Mouse (Mus musculus) forebrain, postnatal 0 days (tissue): Measurements from ENCODE around the gene Zfp629. TPM values are rescaled to one million over a fixed set of nuclear protein-coding genes. Genes with fewer than 3 reads are reported as not detected.
"Not testable (repeated sequence)": the region's sequence is repeated elsewhere in the genome, so short reads cannot be mapped to it uniquely, and the experiment has no call there.

Experiments
- ATAC-seq: fragments of 200-750 bp; cut with Nextera tagmentation; 2 replicates; pipeline ENCODE4 v1.8.0; 2017; ENCODE audit warnings: mild to moderate bottlenecking, moderate library complexity
- DNase-seq: peaks from one replicate; pipeline ENCODE4 v3.0.0-alpha.2; 2015
- H3K27ac ChIP-seq: fragments of 300-500 bp; sonication (generic); 2 replicates; pipeline ENCODE4 v1.5.1; 2014; ENCODE audit warnings: low read depth, mild to moderate bottlenecking, antibody characterized with exemption, low read length, moderate library complexity, mixed read lengths
- H3K27me3 ChIP-seq: fragments of 300-500 bp; sonication (generic); 2 replicates; pipeline ENCODE4 v1.6.1; 2014; ENCODE audit warnings: mild to moderate bottlenecking, low read length, mixed read lengths; ENCODE audit not compliant: insufficient read depth
- H3K36me3 ChIP-seq: fragments of 300-500 bp; sonication (generic); 2 replicates; pipeline ENCODE4 v1.6.1; 2014; ENCODE audit warnings: mild to moderate bottlenecking, moderate library complexity; ENCODE audit not compliant: insufficient read depth
- H3K4me1 ChIP-seq: fragments of 300-500 bp; sonication (generic); 2 replicates; pipeline ENCODE4 v1.6.1; 2014; ENCODE audit warnings: antibody characterized with exemption; ENCODE audit not compliant: insufficient read depth
- H3K4me2 ChIP-seq: fragments of 300-500 bp; sonication (generic); 2 replicates; pipeline ENCODE4 v1.6.1; 2014; ENCODE audit warnings: low read depth, mild to moderate bottlenecking, moderate library complexity
- H3K4me3 ChIP-seq: fragments of 300-500 bp; sonication (generic); 2 replicates; pipeline ENCODE4 v1.5.1; 2014; ENCODE audit warnings: low read depth, low read length, mixed read lengths
- H3K9ac ChIP-seq: fragments of 300-500 bp; sonication (generic); 2 replicates; pipeline ENCODE4 v1.6.1; 2014; ENCODE audit warnings: mild to moderate bottlenecking
- H3K9me3 ChIP-seq: fragments of 300-500 bp; sonication (generic); 2 replicates; pipeline ENCODE4 v1.6.1; 2016; ENCODE audit warnings: low read length
- CTCF ChIP-seq: sonication (generic); IDR thresholded peaks from 2 replicates; pipeline ENCODE4 v1.5.1; 2016; ENCODE audit warnings: antibody characterized with exemption, control low read depth, low read depth
- WGBS: fragments of 180-500 bp; shearing (Covaris S2); extraction: QIAGEN DNeasy Blood & Tissue Kit; methylation state at CpG from one replicate; pipeline ENCODE4 v1.1.7; 2014; 5-methylcytosine and 5-hydroxymethylcytosine counted together
- polyA plus RNA-seq: library from polyadenylated mRNA; unstranded; fragments of >200 nt; fragmentation: Nextera tagmentation; extraction: Ambion mirVana; gene quantifications from 2 replicates; pipeline ENCODE4 v1.2.1, GENCODE M21; 2015
- total RNA-seq: library from RNA; depleted of rRNA; stranded (reverse); fragments of >200 nt; gene quantifications from 2 replicates; pipeline ENCODE4 v1.2.3, GENCODE M21; 2014

Zfp629 gene
- total and polyA plus RNA-seq, 2 experiments from 2014 or later: 9.6 to 35.7 TPM

DNA sequence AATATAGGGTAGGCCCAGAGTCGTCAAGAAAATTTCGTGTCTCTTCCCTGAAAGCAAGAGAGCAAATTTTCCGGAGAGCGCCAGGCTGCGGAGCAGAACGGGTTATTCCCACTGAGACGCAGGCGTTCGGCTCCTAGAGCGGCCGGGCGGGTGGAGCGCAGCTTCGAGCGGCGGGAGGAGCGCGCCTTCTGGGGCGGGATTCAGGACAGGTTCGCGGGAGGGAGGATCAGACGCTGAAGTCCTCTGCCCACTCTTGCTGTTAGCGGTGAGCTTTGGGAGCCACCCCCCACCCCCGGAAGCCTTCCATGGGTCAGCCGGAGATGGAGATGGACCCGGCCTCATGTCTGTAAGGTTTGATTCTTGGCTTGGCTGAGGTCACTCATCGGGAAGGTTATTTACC, 21.4 kb upstream of the Zfp629 start:
- H3K27ac ChIP-seq: no peak overlapping the region
- H3K4me3 ChIP-seq: peak overlapping the region; percentile 59
- 4% methylated on average over 27 of the region's 27 CpGs for WGBS

DNA sequence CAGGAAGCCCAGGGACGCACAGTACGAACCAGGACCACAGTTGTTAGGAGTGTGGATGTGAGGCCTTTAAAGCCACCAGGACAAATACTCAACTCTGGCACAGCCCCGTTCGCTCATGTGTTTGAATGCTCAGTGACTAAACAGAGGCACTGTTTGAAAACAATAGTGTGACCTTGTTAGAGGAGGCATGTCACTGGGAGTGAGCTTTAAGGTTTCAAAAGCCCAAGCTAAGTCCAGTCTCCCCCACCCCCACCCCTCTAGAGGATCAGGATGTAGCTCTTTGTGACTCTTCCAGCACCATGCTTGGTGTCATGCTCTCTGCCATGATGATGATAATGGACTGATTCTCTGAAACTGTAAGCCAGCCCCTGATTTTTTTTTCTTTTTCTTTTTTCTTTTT, 15.8 kb upstream of the Zfp629 start:
- no peaks in the 10 kb centered on the region for H3K4me1 ChIP-seq
- no peak overlapping the region for H3K4me3 ChIP-seq
- ATAC-seq: no peak
- no peak overlapping the region for H3K4me2 ChIP-seq
- H3K9ac ChIP-seq: no peak overlapping the region
- TF ChIP-seq CTCF: no peak
- WGBS: 49% methylated on average over 4 of the region's 4 CpGs
- H3K9me3 ChIP-seq: no peaks in the 10 kb centered on the region
- H3K27ac ChIP-seq: no peak overlapping the region
- no peaks in the 10 kb centered on the region for H3K27me3 ChIP-seq
- no peak for DNase-seq
- no peaks in the 10 kb centered on the region for H3K36me3 ChIP-seq

More for the DNA sequence above, 21.4 kb upstream of the Zfp629 start:
- H3K27me3 ChIP-seq: no peaks in the 10 kb centered on the region
- ATAC-seq (peak; percentile 95), DNase-seq (peak; percentile 88)
- 0 out of 2 replicates have a peak, but pooled peaks have one; percentile 3 for TF ChIP-seq CTCF
- no peaks in the 10 kb centered on the region for H3K36me3 ChIP-seq
- peak overlapping the region; percentile 64 for H3K4me2 ChIP-seq
- no peaks in the 10 kb centered on the region for H3K9me3 ChIP-seq
- peak overlapping the region; percentile 61 for H3K9ac ChIP-seq
- no peaks in the 10 kb centered on the region for H3K4me1 ChIP-seq

DNA sequence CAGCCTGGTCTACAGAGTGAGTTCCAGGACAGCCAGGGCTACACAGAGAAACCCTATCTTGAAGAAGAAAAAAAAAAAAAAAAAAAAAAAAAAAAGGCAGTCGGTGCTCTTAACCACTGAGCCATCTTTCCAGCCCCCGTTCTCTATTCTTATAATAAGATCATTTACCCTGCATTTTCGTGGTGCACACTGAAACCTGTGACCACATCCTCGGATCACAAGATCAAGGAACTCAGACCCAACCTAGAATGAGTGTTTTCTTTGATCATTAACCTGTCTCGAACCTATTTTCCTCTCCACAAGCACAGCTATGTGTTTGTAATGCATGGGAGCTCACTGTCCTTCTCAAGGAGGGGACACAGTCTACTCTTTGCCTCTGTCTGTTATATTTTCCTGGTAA, 13.0 kb upstream of the Zfp629 start:
- Histone ChIP-seq H3K4me3 (no peak overlapping the region), H3K4me1 (no peaks in the 10 kb centered on the region), H3K36me3 (no peaks in the 10 kb centered on the region), H3K27ac (no peak overlapping the region), H3K9ac (no peak overlapping the region), H3K27me3 (no peaks in the 10 kb centered on the region), H3K9me3 (no peaks in the 10 kb centered on the region), H3K4me2 (no peak overlapping the region)
- no peak for TF ChIP-seq CTCF
- DNase-seq (no peak), ATAC-seq (no peak)
- 86% methylated on average over 5 of the region's 5 CpGs for WGBS

DNA sequence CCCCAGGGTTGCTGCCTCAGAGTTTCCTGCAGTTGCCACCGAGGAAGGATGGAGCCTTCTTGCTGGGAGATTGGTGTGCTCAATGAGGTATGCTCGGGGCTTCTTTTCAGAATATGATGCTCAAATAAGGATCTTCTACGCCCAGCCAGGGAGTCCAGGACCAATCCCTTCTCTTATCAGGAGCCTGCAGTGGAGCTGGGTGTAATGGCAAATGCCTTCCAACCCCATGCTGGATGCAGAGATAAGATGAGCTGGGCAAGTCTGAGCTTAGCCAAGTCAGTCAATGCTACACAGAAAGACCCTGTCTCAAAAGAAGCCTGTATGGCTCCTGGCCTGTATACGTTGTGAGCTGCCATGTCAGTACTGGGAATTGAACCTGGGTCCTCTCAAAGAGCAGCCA, 10.9 kb upstream of the Zfp629 start:
- no peak for DNase-seq
- no peaks in the 10 kb centered on the region for H3K36me3 ChIP-seq
- H3K27me3 ChIP-seq: no peaks in the 10 kb centered on the region
- H3K9ac ChIP-seq: no peak overlapping the region
- no peak for ATAC-seq
- no peak overlapping the region for H3K4me2 ChIP-seq
- H3K27ac ChIP-seq: no peak overlapping the region
- no peaks in the 10 kb centered on the region for H3K4me1 ChIP-seq
- H3K9me3 ChIP-seq: no peaks in the 10 kb centered on the region
- 92% methylated on average over 4 of the region's 4 CpGs for WGBS
- no peak for TF ChIP-seq CTCF
- H3K4me3 ChIP-seq: no peak overlapping the region

DNA sequence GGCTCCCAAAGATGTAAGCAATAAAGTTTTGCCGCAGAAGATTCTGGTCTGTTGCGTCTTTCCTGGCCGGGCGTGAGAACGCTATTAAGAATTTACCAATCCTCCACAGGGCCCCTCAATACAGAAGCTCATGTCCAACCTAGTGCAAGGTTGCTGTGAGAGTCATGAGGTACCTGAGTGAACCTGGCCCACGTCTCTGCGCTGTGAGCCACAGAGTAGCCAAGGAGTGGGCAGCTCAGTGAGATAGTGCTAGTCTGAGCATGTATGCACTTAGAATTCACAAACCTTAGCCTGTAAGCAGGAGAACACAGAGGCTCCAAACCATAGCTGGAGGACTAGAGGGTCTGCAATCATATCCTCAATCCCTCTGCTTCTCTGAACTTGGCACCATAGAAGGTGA, 10.4 kb upstream of the Zfp629 start:
- H3K4me1 ChIP-seq: no peaks in the 10 kb centered on the region
- no peak overlapping the region for H3K4me2 ChIP-seq
- H3K27me3 ChIP-seq: no peaks in the 10 kb centered on the region
- DNase-seq (no peak), ATAC-seq (no peak)
- TF ChIP-seq CTCF: no peak
- no peak overlapping the region for H3K4me3 ChIP-seq
- H3K27ac ChIP-seq: no peak overlapping the region
- no peak overlapping the region for H3K9ac ChIP-seq
- H3K36me3 ChIP-seq: no peaks in the 10 kb centered on the region
- H3K9me3 ChIP-seq: no peaks in the 10 kb centered on the region
- WGBS: 98% methylated on average over 7 of the region's 7 CpGs

DNA sequence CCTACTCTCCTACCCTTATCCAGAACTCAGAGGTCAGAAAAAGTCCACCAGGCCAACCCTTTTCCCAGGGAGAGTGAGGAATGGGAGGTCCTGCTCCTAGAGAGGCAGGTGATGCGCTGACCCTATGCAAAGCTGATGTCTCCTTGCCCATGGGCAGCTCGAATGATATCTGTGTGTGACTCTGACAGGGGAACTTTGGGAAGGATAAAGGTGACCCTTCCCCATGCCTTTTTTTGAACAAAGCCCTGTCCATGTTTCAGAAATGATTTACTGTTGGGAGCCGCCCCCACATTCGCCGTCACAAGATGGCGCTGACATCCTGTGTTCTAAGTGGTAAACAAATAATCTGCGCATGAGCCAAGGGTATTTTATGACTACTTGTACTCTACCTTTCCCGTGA, 2.8 kb upstream of the Zfp629 start:
- not testable (repeated sequence) for H3K9me3 ChIP-seq, DNase-seq, H3K9ac ChIP-seq, ATAC-seq, H3K4me3 ChIP-seq, H3K36me3 ChIP-seq, H3K27me3 ChIP-seq, H3K4me2 ChIP-seq, H3K27ac ChIP-seq
- 78% methylated on average over 7 of the region's 8 CpGs for WGBS
- peaks cover 21% of the 10 kb centered on the region for H3K4me1 ChIP-seq

DNA sequence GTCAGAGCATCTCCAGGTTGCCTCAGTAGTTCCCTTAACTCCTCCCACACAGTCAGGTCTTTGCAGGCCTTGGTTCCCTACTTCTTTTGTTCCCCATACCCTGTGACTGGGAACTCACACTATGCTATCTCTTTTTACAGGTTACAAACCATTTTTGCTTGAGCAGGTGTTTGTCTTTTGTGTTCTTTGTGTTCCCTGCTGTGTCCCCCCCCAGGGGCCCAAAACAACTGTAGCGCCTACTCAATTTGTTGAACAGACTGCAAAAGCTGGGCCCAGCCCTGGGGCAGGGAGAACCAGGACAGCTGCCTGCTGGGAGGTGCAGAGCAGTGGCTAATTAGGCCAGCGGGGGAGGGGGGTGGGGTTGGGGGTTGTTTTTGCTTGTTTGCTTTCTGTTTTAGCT, 2.4 kb upstream of the Zfp629 start:
- WGBS: 17% methylated on average over 2 of the region's 2 CpGs

DNA sequence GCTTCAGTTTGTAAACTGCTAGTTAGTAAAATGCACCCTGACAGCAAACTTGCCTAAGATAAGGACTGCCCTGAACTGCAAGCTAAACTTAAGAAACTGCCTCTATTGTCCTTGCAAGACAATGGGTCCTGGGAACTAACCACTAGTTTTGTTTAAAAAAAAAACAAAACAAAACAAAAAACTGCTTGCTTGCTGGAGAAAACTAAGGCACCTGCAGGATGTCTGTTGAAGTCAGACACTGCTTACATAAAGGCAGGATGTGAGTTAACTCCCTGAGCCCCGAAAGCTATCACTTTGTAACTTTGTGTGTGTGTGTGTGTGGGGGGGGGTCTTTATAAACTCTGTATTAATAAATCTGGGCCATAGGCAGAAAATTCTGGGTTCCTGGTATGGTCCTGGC, 1.3 kb upstream of the Zfp629 start:
- 67% methylated on average over 1 of the region's 1 CpGs for WGBS
- peaks cover 9% of the 10 kb centered on the region for H3K36me3 ChIP-seq
- no peaks in the 10 kb centered on the region for H3K9me3 ChIP-seq
- no peak overlapping the region for H3K4me3 ChIP-seq
- no peak overlapping the region for H3K4me2 ChIP-seq
- ATAC-seq: no peak
- no peak for TF ChIP-seq CTCF
- H3K9ac ChIP-seq: no peak overlapping the region
- DNase-seq: no peak
- no peaks in the 10 kb centered on the region for H3K27me3 ChIP-seq
- peaks cover 21% of the 10 kb centered on the region for H3K4me1 ChIP-seq
- no peak overlapping the region for H3K27ac ChIP-seq

More for the DNA sequence above, 2.4 kb upstream of the Zfp629 start:
- Histone ChIP-seq H3K9ac (no peak overlapping the region), H3K9me3 (no peaks in the 10 kb centered on the region), H3K36me3 (no peaks in the 10 kb centered on the region), H3K27ac (no peak overlapping the region), H3K4me1 (peaks cover 21% of the 10 kb centered on the region), H3K4me2 (no peak overlapping the region), H3K4me3 (no peak overlapping the region), H3K27me3 (no peaks in the 10 kb centered on the region)
- no peak for TF ChIP-seq CTCF
- DNase-seq (no peak), ATAC-seq (no peak)
